Mouse (Mus musculus) kidney, postnatal 36 days (tissue): ENCODE results near the gene Nwd2.

Experiments used
- DNase-seq, 2 experiments: peaks; one replicate each; pipeline ENCODE4 v3.0.0; 2021 to 2022; ENCODE audit warnings: mixed read lengths in 2 of 2

Gene Nwd2

DNA sequence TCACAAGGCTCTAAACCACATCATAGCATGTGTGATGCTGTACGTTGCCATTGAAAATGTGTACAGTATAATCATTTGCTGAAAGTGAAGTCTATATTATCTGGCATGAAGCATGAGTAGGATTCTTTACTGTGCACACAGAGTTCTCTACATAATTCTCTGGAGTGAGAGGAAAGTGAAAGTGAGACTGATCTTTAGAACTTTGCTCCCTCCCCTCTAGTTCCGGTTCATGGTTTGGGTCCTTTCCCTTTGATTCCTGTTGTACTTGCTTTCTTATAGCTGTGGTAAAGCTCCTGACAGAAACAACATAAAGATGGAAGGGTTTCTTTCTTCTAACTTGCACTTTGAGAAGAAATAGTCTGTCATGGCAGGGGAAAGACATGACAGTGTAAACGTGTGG is 107.0 kb downstream of the Nwd2 start:
- no peak for DNase-seq

GRCm38 (mm10) chr5:63765886-63766285 is 117.0 kb downstream of the Nwd2 start:
- DNase-seq = no peak

DNA sequence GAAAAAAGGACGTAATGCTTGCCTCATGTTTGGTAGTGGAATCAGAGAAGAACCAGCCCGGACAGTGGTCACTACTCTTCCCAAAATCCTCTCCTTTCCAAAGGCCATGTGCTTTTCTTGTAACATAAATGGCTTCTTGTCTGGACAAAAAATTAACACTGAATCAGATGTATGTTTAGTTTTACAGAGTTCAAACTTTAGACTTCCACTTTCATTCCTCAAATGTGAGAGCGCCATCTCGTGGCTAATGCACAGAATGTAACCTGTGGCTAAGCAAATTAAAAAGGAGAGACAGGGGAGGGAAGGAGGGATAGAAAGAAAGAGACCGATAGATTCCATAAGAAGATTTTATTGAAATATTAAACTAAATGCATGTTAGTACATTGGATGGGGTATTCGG is 117.8 kb downstream of the Nwd2 start:
- DNase-seq = peak; percentile 21 to 73

- DNase-seq = no peak
Observed at GRCm38 (mm10) chr5:63767464-63767863, 118.6 kb downstream of the Nwd2 start.

DNA sequence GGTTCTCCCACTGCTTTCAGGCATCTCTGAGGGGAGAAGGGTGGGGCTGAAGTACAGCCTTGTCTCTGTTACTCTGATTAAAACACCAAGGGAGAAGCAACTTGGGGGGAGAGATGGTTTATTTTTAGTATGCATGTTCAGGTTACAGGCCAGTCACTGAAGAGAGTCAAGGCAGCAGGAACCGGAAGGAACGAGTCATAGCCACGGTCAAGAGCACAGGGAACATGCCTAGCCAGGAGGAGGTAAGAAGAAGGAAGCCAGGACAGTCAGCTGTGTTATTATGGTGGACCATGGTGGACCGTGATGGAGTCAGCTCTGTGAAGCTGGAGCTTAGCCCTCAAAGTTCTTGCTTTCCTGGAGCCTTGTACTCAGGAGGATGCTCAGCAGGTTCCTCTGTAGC is 119.3 kb downstream of the Nwd2 start:
- DNase-seq = no peak

DNA sequence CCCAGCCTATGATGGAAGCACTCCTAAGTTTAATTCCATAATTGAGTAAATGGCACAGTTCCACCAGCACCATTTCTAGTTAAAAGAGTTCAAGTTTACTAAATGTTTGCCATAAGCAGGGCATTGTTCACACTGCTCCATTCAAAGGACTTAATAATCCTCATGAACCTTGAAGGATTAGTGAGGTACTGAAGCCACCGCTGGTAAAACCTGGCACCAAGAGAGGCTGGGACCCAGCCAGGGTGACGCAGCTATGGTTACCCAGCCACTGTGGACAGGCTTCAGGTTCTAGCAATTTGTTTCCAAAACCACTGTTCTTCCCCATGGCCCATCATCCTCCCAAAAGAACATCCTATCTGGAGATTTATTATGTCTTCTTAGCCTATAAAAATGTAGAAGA is 124.1 kb downstream of the Nwd2 start:
- DNase-seq = no peak

- DNase-seq = no peak
Observed at GRCm38 (mm10) chr5:63773603-63774002, 124.7 kb downstream of the Nwd2 start.

- peak in 1 of 2 experiments; percentile 5 for DNase-seq
Observed at GRCm38 (mm10) chr5:63788156-63788826, 139.4 kb downstream of the Nwd2 start.

DNA sequence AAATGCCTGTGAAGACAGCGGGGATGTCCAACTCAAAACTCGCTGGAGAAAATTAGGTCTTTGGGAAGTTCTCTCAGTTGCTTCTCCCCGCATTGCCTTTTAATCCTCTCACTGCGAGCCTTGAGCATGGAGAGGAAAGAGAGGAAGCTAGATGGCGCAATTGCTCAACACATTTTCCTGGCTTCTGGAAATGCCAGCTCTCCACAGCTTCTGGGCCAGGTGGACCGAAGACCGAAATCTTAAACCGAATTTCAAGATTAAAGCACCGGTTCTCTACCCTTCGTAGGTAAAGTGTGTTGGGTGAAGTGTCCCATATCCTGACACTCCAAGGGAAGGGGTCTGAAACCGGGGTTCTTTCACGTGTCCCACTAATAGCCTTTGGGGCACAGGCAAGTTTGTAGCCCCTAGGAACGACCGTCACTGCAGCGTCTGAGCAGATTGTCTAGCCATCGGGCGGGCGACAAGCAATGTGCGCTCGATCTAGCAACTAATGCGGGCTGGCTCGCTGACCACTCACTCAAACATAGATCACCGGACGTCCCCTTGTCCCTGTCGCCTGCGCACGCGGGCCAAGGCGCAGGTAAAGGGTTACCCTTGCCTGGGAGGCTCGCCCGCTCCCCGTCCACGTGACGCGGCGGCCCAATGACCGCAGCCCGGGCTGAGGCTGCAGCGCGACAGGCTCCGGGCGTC is 163.1 kb downstream of the Nwd2 start, which contains the start of gene 0610040J01Rik:
Gene 0610040J01Rik, plus strand, starts transcription at position 545 of the 690 bp plus-strand sequence.
- peak; percentile 87 to 88 for DNase-seq

DNA sequence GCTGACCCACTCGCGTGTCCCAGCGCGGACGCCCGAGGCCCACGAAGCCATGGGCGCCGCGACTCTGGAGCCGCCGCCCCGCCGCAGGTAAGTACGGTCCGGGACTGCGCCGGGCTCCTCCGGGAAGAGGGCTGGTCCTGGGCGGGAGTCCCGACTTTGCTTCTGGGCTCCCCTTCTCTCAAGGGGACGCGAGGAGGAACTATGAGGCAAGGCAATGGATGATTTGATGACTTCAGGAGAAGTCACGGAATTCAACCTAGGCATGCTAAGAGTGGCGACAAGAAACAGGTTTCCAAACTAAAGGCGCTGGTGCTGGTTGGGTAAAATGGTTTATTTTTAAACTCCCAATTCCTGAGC is 163.6 kb downstream of the Nwd2 start:
- DNase-seq = no peak

DNA sequence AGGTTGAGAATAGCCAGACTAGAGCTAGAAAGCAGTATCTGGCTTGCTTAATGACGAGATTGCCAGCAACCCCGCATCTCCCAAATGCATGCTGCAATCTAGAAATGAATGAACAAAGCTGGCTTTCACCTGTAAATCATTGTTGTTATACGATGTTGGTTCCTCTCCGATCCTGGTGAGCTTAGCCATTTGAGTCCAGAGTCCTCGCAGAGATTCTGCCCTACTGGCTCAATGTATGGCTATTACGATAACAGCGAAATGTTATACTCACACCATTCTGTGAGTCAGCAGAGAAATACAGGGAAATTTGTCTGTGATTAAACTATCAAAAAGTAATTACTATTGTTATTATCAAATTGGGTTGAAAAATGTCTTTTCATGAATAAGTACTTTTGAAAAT is 167.7 kb downstream of the Nwd2 start:
- no peak for DNase-seq

DNA sequence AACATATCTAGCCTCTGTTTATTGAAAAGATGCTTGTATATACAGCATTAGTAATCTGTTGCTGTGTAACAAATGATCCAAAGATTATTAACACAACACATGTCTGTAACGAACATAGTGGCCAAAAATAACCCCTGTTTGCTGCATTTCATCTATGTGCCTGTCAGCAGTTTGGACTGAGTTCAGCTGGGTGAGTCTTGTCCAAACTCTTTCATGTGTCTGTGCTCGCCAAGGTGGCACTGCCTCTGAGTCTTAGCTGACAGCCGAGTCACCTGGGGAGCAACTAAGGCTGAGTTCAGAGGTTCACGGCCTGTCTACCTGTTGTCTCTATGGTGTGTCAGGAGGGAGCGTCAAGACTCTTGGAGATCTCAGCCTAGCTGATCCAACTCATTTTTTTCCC is 168.4 kb downstream of the Nwd2 start:
- DNase-seq = peak; percentile 62 to 70

DNA sequence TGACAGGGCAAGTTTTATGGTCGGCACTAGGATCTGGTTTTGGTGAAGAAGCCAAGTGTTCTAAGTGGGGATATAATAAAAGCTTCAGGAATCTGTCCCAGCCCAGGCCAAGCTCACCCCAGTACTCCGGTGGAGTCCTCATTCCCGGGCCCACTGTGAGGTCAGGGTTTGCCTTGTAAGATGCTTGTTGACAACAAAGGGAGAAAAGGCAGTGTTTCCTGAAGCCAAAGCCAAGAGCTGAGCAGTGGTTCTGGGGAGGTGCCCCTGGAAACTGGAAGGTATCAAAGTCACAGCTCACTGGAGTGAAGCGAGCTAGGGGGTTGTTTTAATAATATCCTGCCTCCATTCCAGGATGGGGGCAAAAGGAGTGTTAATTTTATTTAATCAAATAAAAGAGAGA is 170.1 kb downstream of the Nwd2 start:
- DNase-seq = peak; percentile 52 to 68

DNA sequence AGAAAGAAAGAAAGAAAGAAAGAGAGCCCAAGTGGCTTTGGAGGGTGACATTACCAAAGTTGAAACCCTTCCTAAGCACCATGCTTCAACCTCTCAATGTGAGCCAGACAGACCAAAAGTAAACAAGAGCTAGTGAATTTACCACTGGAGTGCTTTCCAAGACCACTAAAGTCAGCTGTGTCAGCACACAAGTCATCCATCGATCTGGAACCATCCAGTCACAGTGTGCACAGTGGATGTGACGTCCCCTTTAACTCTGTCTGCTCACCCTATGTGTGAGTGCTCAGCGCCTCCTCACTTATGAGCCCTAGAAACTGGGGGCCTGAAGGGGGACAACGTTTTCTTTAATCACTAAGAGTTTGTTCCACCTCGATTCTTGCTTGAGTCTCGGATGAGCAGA is 170.6 kb downstream of the Nwd2 start:
- no peak for DNase-seq

DNA sequence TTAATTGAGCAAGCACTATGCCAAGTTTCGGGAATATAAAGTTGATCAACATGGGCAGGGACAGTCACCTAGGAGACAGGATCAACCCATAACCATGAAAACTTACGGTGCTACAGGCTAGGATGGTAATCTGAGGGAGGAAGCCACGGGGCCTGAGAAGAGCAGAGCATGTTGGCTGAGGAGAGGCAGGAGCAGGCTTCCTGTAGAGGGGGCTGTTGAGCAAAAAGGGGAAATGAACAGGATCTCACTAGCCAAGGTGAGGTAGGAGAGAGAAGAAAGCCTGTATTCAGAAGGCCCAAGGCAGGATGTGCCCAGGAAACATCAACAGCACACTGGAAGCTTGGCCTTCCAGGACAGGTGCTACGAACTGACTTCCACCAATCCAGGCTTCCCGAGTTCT is 172.3 kb downstream of the Nwd2 start:
- peak in 1 of 2 experiments; percentile 50 for DNase-seq

DNA sequence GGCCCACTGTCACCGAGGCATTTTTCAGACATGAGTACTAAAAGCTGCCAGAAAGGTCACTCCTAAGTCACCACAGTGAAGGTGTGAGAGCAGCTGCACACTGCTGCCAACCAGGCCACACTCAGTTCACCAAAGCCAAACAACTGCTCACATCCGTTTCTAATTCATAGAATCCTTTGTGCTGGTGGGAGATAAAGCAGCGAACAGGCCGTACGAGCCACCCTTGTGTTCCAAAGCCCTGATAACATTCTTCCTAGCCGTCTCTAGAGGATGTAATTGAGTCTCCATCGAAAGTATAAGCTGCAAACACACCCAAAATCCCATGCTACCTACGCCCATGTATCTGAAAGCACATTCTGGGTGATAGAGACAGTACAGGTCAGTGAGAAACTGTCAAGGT is 173.0 kb downstream of the Nwd2 start:
- no peak for DNase-seq

DNA sequence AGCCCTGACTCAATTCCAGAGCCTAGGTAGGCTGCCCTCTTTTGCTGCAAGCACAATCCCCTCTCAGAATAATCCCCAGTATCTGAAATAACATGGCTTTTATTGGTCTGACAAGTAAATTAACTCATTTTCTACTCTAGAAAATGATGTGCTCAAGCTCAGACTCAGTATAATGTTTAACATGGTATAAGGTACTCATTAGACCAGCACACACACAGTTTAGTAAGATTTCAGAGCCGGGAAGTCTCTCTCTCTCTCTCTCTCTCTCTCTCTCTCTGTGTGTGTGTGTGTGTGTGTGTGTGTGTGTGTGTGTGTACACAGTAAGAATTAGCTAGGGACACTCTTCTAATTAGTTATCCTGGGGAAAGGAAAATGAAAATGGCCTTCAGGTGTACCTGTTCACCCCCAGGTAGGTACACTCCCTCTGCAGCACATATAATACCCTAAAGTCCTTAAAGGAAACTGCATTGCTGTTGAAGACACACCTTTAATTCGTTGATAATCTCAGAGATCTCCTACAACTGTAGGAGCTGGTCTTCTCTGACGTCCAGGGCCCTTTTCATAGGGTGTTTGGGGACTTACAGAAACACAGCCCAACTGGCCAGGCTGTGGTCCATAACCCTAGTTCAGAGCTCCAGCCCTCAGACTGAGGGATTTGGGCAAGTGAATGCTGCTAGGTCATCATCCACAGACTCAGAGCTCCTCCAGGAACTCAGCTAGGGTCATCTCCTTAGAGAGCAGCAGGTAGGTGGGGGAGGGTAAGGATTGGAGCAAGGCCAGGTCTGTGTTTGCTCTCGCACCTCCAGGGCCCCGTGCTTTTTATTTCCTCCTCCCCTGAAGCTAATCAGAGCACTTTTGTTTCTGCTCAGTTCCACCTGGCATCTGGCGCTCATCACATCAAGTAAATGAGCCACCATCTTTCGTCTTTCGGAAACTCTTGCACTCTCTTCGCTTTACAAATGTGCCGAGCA is 174.7 kb downstream of the Nwd2 start:
- DNase-seq = peak; percentile 71 to 81

DNA sequence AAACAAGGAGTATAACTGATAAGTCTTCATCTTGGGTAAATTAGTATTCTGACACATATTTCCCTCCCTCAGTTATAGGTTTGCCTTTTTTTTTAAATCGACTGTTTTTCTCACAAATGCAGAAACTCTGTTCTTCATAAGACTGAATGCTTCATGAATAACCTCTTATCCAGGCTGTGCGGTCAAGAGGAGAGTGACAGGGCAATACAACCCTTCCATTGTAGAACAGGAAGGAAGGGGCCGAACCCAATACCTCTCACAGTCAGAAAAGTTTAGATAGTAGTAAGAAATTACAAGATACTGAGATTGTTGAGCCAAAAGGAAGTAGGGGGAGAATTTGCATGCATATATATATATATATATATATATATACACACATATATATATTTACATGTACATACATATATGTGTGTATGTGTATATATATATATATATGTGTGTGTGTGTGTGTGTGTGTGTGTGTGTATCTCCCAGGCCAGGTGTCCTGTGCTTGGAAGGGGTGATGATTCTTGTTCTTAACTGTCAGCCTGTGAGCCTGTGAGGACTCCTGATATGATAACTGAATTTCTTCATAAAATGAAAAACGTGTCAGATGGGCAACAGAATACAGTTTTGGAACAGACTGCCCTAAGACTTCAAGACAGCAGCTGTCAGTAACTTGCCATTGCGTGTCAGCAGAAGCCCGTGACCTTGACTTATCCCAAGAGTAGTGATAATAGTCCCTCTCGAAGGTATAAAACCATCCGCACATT is 175.9 kb downstream of the Nwd2 start:
- DNase-seq = no peak

GRCm38 (mm10) chr5:63825881-63826280 is 177.0 kb downstream of the Nwd2 start:
- DNase-seq = no peak

GRCm38 (mm10) chr5:63827006-63827405 is 178.1 kb downstream of the Nwd2 start:
- peak in 1 of 2 experiments; percentile 58 for DNase-seq

DNA sequence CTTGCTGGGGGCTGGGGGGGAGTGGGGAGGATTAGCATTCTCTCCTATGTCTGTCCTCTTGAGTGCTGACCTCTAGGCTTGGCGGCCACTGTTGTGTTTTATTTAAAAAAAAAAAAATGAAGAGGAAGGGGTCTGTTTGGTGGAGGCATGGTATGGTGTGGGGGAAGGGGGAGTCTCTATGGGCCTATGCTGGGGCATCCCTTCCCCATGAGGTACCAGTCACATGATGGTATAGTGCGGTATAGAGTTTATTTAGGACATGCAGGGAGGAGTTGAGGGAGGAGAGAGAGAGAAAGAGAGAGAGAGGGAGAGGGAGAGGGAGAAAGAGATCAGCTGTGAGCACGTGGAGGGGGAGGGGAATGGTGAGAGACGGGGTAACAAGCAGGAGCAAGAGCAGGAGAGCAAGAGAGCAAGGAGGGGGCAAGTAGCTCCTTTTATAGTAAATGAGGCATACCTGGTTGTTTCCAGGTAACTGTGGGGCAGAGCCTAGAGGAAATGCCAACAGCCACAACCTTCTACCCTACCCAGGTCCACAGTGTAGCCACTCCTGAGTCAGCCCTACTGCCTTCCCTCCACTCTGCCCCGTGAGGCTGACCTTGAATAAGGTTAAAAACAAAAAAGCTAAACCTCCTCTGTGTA is 178.6 kb downstream of the Nwd2 start:
- peak; percentile 67 to 81 for DNase-seq
